Mouse (Mus musculus) splenic B cell, adult 2 months (primary cell): ENCODE measurements around the gene Trip11.

ENCODE experiments used
- DNase-seq: peaks from one replicate; pipeline ENCODE4 v3.0.0-alpha.2; 2011; ENCODE audit warnings: low read depth, low spot score
- H3K27me3 ChIP-seq: 2 replicates; pipeline ENCODE4 v1.6.1; 2012; ENCODE audit warnings: mild to moderate bottlenecking, low read length, moderate library complexity, mixed read lengths; ENCODE audit not compliant: control insufficient read depth, poor library complexity, insufficient read depth, severe bottlenecking
- H3K36me3 ChIP-seq: 2 replicates; pipeline ENCODE4 v1.6.1; 2012; ENCODE audit warnings: mild to moderate bottlenecking, low read length, moderate library complexity, mixed read lengths; ENCODE audit not compliant: control insufficient read depth, poor library complexity, insufficient read depth, severe bottlenecking

Trip11 gene

DNA sequence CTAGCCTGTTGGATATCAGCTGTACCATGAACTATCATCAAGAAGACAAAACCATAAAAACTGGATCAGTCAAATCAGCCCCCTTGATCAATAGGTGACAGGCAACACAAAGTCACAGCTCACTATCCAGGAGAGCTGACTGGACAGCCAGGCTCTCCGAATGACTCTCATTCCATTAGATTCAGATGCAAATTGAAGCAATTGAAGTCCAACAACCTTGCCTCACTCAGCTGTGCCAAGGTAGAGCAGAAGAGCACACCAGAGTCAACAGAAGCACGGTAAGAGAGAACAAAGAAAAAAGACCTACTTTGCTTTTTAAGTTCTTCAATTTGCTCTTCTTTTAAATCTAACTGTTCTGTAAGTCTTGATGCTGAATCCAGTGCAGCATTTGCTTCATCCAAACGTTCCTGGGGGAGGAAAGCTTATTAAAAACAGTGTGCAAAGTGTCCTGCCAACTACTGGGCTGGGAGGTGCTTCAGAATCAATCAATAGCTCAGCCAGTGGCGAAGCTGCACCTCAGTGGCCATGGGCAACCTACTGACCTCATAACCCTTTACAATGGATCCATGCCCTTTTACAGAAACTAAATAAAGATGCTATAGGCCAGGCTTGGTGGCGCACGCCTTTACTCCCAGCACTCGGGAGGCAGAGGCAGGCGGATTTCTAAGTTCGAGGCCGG, 50.6 kb downstream of the Trip11 start:
- H3K27me3 ChIP-seq = no peaks in the 10 kb centered on the region

DNA sequence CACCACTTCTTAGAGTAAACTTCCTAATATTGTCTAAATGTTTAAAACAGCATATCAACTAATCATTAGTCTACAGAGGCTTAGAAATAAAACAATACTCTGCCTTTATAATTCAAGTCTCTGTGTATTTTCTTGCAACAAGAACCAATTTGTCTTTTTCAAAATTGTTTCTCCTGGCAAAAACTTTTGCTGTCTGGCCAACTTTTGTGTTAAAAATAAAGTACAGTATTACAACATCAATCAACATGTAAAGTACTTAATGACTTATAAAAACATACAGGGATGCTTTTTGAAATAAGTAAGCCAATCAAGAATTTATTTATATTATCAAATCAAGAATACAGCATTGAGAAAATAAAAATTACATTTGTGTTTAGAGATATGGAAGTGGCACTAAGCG, 52.8 kb downstream of the Trip11 start:
- peaks cover 9% of the 10 kb centered on the region for H3K36me3 ChIP-seq
- DNase-seq = no peak
- H3K27me3 ChIP-seq = no peaks in the 10 kb centered on the region

More for the DNA sequence above, 50.6 kb downstream of the Trip11 start:
- peaks cover 9% of the 10 kb centered on the region for H3K36me3 ChIP-seq
- DNase-seq = no peak

DNA sequence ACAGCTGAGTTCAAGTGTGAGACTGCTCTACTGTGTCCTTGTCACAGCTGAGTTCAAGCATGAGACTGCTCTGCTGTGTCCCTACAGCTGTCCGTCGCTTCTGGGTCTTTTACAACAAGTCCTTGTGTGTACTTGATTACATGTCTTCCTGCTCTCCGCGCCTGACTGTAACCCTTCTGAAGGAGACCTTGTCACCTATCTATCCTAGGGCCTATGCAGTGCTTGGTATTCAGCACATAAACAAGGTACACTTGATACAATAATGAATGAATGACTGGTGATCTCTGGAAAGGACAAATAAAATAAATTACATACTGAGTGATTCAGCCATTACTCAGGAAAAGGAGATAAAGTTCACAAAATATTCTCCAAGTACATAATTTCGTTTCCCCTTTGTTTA, 55.1 kb downstream of the Trip11 start:
- Histone ChIP-seq H3K36me3 (peaks cover 8% of the 10 kb centered on the region; the same call in 1 of the 2 replicates), H3K27me3 (no peaks in the 10 kb centered on the region)
- no peak for DNase-seq

DNA sequence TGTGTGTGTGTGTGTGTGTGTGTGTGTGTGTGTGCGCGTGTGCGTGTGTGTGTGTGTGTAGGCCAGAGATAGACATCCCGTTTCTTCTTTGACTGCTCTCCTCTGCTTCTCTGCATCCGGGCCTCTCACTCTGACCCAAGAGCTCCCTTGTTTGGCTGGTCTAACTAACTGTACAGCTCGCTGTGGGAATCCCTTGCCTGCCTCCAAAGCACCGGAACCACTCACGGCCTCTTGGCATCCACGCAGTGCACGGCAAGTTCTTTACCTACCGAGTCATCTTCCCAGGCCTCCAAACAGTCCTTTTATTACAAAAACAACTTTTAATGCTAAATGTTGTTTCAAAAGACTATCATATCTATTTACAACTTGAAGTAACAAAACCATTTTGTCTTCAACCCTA, 58.7 kb downstream of the Trip11 start:
- Histone ChIP-seq H3K27me3 (no peaks in the 10 kb centered on the region), H3K36me3 (0 out of 2 replicates have a peak, but pooled peaks cover 2% of the 10 kb centered on the region)
- DNase-seq = no peak

DNA sequence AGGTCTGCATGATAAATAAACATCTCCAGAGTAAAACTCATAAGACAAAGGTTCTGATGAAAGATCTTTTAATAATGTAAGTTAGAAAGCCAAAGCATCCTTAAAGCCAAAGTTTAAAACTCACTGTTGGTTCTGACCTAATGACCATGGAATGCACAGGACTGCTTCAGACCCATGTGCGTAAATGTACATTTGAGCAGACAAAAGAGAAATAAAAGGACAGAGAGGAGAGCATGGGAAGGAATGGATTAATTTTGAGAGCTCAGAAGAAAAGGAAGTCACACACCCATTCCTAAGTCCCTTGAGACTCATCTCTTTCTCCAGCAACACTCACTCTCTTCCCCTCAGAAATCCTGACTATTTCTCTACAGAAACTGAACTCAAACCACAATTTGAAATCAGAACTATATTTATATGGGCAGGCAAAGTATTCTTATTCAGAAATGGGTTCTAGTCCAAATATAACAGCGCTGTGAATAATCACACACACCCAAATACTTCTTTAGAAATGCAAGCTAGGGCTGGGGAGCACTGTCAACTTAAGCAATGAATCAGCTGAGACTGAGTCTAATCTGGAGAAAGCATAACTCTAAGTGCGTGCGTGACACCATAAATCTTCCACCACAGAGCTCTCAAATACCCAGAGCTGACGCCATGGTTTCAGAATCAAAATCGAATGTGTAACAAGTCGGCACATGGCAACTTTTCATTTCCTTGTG, 61.1 kb downstream of the Trip11 start:
- H3K27me3 ChIP-seq = no peaks in the 10 kb centered on the region
- H3K36me3 ChIP-seq = 0 out of 2 replicates have a peak, but pooled peaks cover 2% of the 10 kb centered on the region
- DNase-seq = no peak

DNA sequence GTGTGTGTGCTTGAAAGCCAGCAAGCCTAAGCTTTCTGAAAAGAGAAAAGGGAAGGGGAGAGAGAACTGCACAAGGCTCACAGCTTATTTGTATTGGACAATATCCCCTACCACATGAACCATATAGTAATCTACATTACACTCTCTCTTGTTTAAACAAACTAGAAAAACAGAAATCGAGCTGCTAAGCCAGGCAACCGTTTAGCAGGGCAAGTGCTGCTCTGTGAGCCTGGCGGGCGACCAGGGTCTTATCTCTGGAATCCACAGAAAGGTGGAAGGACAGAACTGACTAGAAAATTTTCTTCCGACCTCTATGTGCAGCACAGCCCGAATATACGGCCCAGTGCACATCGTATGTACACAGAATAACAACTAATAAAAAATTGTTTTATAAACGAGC, 61.8 kb downstream of the Trip11 start:
- H3K27me3 ChIP-seq = no peaks in the 10 kb centered on the region
- DNase-seq = no peak
- 0 out of 2 replicates have a peak, but pooled peaks cover 2% of the 10 kb centered on the region for H3K36me3 ChIP-seq

DNA sequence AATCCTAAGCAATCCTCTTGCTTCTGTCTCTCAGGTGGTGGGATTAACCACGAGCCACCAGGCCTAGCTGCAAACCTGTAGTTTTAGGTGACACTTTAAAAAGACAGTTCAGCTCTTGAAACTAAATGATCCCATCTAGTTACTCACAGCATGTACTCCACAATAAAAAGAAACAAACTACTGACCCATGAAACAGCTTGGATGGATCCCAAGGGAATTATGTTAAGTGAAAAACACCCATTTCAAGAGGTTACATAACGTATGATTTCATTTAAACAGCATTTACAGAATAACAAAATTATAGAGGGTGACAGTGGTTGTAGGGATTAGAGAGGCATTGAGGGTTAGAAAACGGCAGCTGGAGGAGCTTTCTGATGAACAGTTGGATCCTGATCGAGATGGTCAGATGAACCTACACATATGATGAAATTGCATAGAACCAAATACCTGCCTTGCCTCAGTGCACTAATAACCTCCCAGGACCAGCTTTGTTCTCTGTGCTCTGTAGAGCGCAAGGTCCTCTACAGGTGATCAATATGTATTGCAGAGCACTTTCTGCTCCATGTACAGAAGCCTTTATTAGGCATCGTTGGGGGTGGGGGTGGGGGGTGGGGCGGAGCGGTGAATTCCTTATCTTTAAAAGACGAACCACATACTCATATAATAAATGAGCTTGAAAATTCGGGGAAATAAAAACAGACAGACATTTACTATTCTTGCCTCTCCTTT, 76.4 kb downstream of the Trip11 start:
- Histone ChIP-seq H3K36me3 (peaks cover 16% of the 10 kb centered on the region), H3K27me3 (no peaks in the 10 kb centered on the region)
- DNase-seq = no peak

DNA sequence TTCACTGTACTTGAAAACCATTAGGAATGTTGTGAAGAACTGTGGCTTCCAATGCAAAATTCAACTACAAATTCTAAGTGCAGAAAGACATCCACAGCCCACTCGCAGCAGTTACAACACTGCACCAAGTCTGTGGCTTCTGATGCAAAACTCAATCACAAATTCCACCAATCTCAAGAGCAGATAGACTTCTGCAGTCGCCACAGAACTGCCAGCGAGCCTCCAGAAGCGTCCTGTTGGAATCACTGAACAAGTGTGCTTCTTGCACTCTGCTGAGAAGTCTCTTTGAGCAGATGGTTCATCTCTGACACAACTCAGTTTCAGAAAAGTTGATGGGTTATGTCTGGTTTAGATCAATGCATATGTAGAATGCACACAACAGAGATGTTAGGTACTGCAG, 78.4 kb downstream of the Trip11 start:
- no peak for DNase-seq
- peaks cover 16% of the 10 kb centered on the region for H3K36me3 ChIP-seq
- no peaks in the 10 kb centered on the region for H3K27me3 ChIP-seq

DNA sequence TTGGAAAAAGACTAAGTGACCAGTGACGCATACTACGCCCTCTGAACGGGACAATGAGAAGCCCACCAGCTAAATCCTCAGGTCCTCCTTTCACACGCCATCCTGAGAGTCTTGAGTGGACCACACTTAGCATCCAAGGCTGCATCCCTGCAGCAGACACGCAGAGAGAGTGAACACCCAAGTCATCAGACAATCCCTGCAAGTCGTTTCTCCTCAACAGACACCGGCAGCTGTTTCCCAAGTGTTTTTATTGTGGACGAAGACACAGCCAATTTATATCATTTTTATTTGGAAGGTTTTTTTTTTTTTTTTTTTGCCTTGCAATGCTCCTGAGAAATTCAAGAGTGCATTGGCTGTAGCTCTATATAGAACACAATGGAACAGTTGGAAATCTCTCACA, 79.3 kb downstream of the Trip11 start:
- Histone ChIP-seq H3K36me3 (peaks cover 16% of the 10 kb centered on the region), H3K27me3 (no peaks in the 10 kb centered on the region)
- no peak for DNase-seq

DNA sequence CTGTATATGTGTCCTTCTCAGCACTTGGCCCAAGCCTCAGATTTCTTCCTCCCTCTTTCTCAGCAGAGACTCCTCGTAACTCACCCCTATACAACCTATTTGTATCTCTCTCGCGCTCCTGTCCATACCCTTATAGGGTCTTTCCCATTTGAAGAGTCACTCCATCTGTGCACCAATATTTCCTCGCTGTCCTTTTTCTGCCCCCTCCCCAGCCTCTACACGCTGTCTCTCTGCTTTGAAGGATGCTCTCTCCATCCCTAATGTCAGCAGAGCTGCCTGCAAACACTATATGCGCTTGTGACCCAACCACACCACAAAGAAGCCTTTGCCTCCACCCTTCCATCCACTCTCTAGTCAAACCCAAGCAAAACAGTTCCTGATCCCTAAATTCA, 80.0 kb downstream of the Trip11 start:
- H3K27me3 ChIP-seq = no peaks in the 10 kb centered on the region
- DNase-seq = no peak
- peaks cover 16% of the 10 kb centered on the region for H3K36me3 ChIP-seq

DNA sequence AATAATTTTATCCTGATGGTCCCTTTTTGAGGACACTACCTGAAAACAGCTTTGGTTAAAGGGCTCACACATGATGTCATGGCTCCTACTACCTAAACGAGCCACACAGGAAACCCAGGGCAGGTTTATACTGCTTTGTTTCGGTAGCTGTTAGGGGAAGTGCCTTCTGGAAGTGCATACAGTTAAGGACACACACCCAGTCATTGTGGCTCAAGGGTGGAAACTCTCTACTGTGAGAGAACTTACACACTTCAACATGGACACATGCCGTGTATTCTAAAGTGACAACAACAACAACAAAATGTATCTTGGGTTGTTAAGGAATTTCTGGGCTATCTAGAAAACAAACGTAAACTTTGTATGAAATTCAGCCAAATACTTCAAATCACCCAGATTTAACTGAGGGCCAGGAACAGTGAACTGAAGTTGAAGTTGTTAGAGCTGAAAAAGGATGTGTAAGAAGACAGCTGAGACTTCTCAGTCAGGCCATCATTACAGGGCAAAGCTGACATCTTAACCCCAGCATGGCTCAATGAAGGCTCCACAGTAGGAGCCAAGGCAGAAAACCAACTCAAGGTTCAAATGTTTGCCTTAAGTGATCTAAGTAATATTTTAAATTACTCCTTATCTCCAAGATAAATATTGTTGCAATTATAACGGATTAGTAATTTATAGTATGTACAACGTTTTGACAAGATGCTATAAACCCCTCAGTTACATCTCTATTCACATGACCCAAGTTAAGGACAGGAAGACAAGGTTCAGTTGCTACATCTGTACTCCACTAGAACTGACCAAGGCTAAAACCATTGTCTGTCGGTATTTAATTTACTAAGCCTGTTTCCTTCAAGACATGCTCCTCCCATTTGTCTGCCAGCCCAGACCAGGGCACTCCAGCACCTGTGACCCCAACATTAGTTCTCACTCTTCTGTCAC, 80.6 kb downstream of the Trip11 start:
- peaks cover 12% of the 10 kb centered on the region for H3K36me3 ChIP-seq
- no peaks in the 10 kb centered on the region for H3K27me3 ChIP-seq
- no peak for DNase-seq

DNA sequence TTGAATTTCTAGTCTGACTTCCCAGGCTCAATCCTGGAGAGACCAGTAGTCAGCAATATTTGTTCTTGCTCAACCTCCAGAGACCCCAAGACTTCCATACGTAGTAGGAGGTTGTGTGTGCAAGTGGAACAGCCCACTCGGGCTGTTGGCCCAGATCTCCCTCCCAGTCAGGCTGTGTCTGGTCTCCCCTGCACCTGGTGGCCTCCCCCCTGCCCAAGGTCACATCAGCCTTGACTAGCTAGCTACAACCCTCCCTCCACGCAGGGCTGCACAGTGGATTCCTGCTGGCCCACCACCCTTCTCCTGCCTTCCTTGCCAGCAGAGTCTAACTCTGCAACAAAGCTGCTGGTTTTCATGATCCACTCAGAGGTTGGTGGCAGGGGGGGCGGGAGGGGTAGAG, 81.8 kb downstream of the Trip11 start:
- no peaks in the 10 kb centered on the region for H3K27me3 ChIP-seq
- no peak for DNase-seq
- H3K36me3 ChIP-seq = peaks cover 7% of the 10 kb centered on the region

DNA sequence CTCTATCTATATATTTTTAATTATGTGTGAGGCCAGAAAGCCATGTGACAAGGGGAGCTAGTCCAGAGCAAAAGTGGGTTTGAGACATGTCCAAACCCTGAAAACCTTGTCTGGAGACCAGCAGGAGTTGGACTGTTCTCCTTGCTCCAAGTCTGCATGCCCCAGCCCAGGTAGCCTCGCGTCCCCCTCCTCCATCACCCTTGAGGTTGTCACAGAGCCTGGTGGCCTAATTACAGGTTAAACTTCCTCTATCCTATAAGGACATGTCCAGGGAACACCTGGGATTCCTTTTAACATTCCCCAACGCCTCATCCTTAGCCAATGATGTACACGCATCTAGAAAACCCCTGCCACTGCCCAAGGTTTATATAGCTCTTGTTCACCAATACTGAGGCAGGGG, 89.9 kb downstream of the Trip11 start:
- no peak for DNase-seq
- Histone ChIP-seq H3K27me3 (no peaks in the 10 kb centered on the region), H3K36me3 (no peaks in the 10 kb centered on the region)

DNA sequence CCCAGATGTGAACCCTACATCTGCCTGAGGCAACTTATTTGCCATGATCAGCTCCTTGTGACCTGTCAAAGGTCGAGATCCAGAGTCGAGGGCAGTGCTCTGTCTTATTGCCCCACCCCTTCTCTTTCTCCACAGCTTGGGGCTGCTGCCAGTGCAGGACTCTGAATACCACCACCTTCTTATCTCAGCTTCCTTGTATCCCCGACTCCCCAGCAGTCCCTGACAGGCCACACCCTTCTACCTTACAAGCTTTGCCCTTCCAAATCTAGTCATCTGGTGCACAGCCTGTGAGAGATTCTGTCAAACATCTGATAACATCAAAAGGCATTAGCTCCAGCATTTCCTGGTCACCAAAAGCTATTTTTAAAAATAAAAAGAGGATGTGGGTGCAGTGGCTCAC, 91.5 kb downstream of the Trip11 start:
- Histone ChIP-seq H3K27me3 (no peaks in the 10 kb centered on the region), H3K36me3 (no peaks in the 10 kb centered on the region)
- DNase-seq = no peak
